Mouse (Mus musculus): ENCODE measurements at regions not wholly inside any gene's neighbourhood (a gene's known extent, or its start where the extent isn't known, plus 50 kb on each side); places are given as distances from the start of the nearest gene placed in this dataset.

DNA sequence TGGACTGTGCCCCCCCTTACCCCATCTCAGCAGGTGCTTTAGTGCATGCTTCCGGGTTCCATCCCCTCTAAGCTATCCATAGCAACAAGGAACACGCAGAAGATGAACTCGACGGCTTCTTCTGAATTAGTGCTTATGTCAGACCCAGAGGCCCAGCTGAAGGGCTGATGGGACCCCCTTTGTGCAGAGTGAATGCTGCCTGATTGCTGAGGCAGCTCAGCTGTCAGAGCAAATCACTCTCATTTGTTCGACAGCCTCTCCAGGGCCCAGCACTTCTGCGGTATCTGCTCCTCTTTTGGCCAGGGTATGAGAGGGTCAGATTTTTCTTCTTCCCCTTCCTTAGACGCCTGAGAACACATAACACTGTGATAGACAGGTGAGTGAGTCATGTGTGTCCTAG, 89.2 kb upstream of the Chd2 start:
- H3K9me3 ChIP-seq (ENCODE audit: control insufficient read depth, low read length) = no peaks in the 10 kb centered on the region
- H3K9ac ChIP-seq (ENCODE audit: low read depth, low read length, severe bottlenecking) = no peak overlapping the region
- no peak overlapping the region for H3K4me2 ChIP-seq (replicated peaks; ENCODE audit: low read depth, low read length, severe bottlenecking)
- H3K4me1 ChIP-seq (ENCODE audit: control insufficient read depth, insufficient read depth, low read length) = peaks cover 12% of the 10 kb centered on the region; the same call in 1 of the 2 replicates
- no peak overlapping the region for H3K27ac ChIP-seq (replicated peaks; ENCODE audit: low read depth, low read length)
- DNase-seq (ENCODE audit: low spot score) = no peak
- no peak overlapping the region for H3K4me3 ChIP-seq (replicated peaks; ENCODE audit: low read length)
- no peak for TF ChIP-seq POLR2A (IDR thresholded peaks at IDR 0.05; ENCODE audit: borderline replicate concordance, extremely low read depth, insufficient read depth, insufficient read length)
- ATAC-seq (ENCODE audit: low FRiP score, low read depth) = no peak
- H3K27me3 ChIP-seq (ENCODE audit: control insufficient read depth, insufficient read depth, low read length) = no peaks in the 10 kb centered on the region
- WGBS = 70% methylated on average over 7 of the region's 7 CpGs
- no peaks in the 10 kb centered on the region for H3K36me3 ChIP-seq (ENCODE audit: control insufficient read depth, insufficient read depth, low read length)

DNA sequence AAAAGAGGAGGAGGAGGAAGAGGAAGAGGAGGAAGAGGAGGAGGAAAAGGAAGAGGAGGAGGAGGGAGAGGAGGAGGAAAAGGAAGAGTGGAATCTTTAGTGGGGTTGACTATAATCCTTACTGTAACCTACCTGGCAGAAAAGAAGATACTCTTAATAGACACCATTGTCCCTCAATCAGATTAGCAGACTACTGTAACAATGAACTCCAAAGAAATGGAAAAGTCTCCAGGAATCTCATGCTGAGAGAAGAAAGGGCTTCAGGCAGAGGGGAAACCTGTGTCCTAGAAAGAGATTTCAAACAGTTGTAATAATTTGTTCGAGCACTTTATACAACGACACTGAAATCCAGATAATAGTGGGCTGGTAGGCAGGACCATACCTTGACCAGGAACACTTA, 87.6 kb upstream of the Chd2 start:
- DNase-seq (ENCODE audit: low spot score) (no peak), ATAC-seq (ENCODE audit: low FRiP score, low read depth) (no peak)
- Histone ChIP-seq H3K9me3 (ENCODE audit: control insufficient read depth, low read length) (no peaks in the 10 kb centered on the region), H3K4me2 (replicated peaks; ENCODE audit: low read depth, low read length, severe bottlenecking) (no peak overlapping the region), H3K4me3 (replicated peaks; ENCODE audit: low read length) (no peak overlapping the region), H3K27ac (replicated peaks; ENCODE audit: low read depth, low read length) (no peak overlapping the region), H3K36me3 (ENCODE audit: control insufficient read depth, insufficient read depth, low read length) (no peaks in the 10 kb centered on the region), H3K9ac (ENCODE audit: low read depth, low read length, severe bottlenecking) (no peak overlapping the region), H3K27me3 (ENCODE audit: control insufficient read depth, insufficient read depth, low read length) (no peaks in the 10 kb centered on the region), H3K4me1 (ENCODE audit: control insufficient read depth, insufficient read depth, low read length) (peaks cover 16% of the 10 kb centered on the region)
- TF ChIP-seq POLR2A (IDR thresholded peaks at IDR 0.05; ENCODE audit: borderline replicate concordance, extremely low read depth, insufficient read depth, insufficient read length) = no peak
- WGBS = 84% methylated on average over 2 of the region's 2 CpGs

DNA sequence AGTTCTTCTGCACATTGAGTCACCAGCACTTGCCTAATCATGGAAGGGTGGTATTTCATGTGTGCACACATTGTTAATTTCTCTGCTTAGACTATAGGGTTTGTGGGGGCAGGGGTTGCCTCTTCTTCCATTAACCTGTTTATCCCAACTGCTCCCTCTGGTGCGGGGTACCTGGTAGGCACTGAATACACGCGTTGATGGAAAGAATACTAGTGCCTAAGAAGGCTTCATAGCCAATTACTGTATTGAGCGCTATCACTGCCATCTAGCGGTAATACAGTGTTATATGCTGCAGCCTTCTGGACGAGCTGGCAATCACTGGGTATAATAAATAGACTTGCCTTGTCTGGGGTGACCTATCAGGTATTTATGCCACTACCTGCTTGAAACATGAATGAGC, 86.4 kb upstream of the Chd2 start:
- Histone ChIP-seq H3K27me3 (ENCODE audit: control insufficient read depth, insufficient read depth, low read length) (no peaks in the 10 kb centered on the region), H3K9ac (ENCODE audit: low read depth, low read length, severe bottlenecking) (no peak overlapping the region), H3K4me3 (replicated peaks; ENCODE audit: low read length) (no peak overlapping the region), H3K4me2 (replicated peaks; ENCODE audit: low read depth, low read length, severe bottlenecking) (no peak overlapping the region), H3K4me1 (ENCODE audit: control insufficient read depth, insufficient read depth, low read length) (peaks cover 16% of the 10 kb centered on the region), H3K9me3 (ENCODE audit: control insufficient read depth, low read length) (no peaks in the 10 kb centered on the region), H3K36me3 (ENCODE audit: control insufficient read depth, insufficient read depth, low read length) (no peaks in the 10 kb centered on the region), H3K27ac (replicated peaks; ENCODE audit: low read depth, low read length) (no peak overlapping the region)
- DNase-seq (ENCODE audit: low spot score) (peak; percentile 98), ATAC-seq (ENCODE audit: low FRiP score, low read depth) (peak; percentile 71)
- TF ChIP-seq POLR2A (IDR thresholded peaks at IDR 0.05; ENCODE audit: borderline replicate concordance, extremely low read depth, insufficient read depth, insufficient read length) = no peak
- 0% methylated on average over 6 of the region's 6 CpGs for WGBS

DNA sequence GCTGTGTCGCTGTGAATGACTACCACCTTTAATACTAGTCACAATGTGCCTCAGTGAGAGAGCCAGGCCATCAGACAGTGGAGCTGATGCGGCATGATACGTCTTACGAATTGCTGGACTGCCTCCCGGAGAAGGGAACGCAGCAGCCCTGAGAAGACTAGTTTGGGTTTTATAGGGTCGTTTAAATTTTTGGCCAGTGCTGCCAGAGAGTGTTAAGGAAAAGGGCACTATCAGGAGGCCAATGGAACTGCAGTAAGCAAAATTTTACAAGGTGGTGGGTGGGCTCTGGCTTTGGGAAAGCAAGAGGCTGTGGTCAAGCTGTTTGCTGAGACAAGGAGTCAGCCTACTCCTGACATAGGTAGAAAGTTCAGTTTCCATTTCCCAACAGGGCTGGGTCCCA, 84.7 kb upstream of the Chd2 start:
- Histone ChIP-seq H3K9ac (ENCODE audit: low read depth, low read length, severe bottlenecking) (no peak overlapping the region), H3K36me3 (ENCODE audit: control insufficient read depth, insufficient read depth, low read length) (no peaks in the 10 kb centered on the region), H3K27me3 (ENCODE audit: control insufficient read depth, insufficient read depth, low read length) (no peaks in the 10 kb centered on the region), H3K27ac (replicated peaks; ENCODE audit: low read depth, low read length) (0 out of 2 replicates have a peak overlapping the region, but pooled peaks have one; percentile 19), H3K4me3 (replicated peaks; ENCODE audit: low read length) (no peak overlapping the region), H3K9me3 (ENCODE audit: control insufficient read depth, low read length) (no peaks in the 10 kb centered on the region), H3K4me2 (replicated peaks; ENCODE audit: low read depth, low read length, severe bottlenecking) (peak overlapping the region; percentile 20; the same call in 1 of the 2 replicates), H3K4me1 (ENCODE audit: control insufficient read depth, insufficient read depth, low read length) (peaks cover 16% of the 10 kb centered on the region)
- WGBS = 21% methylated on average over 7 of the region's 7 CpGs
- ATAC-seq (ENCODE audit: low FRiP score, low read depth) (peak; percentile 70), DNase-seq (ENCODE audit: low spot score) (peak; percentile 76)
- no peak for TF ChIP-seq POLR2A (IDR thresholded peaks at IDR 0.05; ENCODE audit: borderline replicate concordance, extremely low read depth, insufficient read depth, insufficient read length)

DNA sequence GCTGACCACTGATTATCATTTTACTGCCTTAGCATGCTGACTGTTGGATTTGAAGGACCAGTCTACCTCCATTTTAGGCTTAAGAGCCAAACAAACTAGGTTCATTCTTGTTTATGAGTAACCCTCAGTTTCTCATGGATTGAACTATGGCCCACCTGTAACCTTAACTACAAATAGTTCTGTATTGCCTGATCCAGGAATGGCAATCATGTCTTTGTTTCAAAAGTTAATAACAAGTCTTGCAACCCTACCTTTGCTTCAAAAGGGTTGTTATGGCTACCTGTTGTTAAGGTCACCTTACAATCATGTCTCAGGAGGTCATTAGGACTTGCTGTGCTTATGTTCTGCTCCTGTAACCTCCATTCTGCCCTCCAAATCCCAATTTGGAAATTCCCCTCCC, 84.0 kb upstream of the Chd2 start:
- no peak for DNase-seq (ENCODE audit: low spot score)
- H3K27me3 ChIP-seq (ENCODE audit: control insufficient read depth, insufficient read depth, low read length) = no peaks in the 10 kb centered on the region
- no peak overlapping the region for H3K4me3 ChIP-seq (replicated peaks; ENCODE audit: low read length)
- H3K4me1 ChIP-seq (ENCODE audit: control insufficient read depth, insufficient read depth, low read length) = peaks cover 16% of the 10 kb centered on the region
- H3K4me2 ChIP-seq (replicated peaks; ENCODE audit: low read depth, low read length, severe bottlenecking) = no peak overlapping the region
- no peak for TF ChIP-seq POLR2A (IDR thresholded peaks at IDR 0.05; ENCODE audit: borderline replicate concordance, extremely low read depth, insufficient read depth, insufficient read length)
- no peaks in the 10 kb centered on the region for H3K36me3 ChIP-seq (ENCODE audit: control insufficient read depth, insufficient read depth, low read length)
- no peak for ATAC-seq (ENCODE audit: low FRiP score, low read depth)
- H3K9me3 ChIP-seq (ENCODE audit: control insufficient read depth, low read length) = no peaks in the 10 kb centered on the region
- 0 out of 2 replicates have a peak overlapping the region, but pooled peaks have one; percentile 19 for H3K27ac ChIP-seq (replicated peaks; ENCODE audit: low read depth, low read length)
- no peak overlapping the region for H3K9ac ChIP-seq (ENCODE audit: low read depth, low read length, severe bottlenecking)

DNA sequence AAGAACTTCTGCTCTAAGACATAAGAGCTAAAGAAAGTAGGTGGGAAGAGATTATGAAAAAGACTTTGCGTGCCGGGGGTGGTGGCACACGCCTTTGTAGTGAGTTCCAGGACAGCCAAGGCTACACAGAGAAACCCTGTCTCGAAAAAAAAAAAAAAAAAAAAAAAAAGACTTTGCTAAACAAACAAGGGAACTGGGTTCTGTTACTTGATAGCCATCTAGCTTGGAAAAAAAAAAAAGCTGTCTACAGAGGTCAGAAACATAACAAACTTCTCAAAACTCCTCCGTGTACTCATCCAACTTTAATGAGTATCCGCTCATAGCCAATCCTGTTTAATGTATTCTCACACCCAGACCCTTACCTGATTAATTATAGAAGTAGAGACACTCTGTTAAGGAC, 83.4 kb upstream of the Chd2 start:
- no peak overlapping the region for H3K27ac ChIP-seq (replicated peaks; ENCODE audit: low read depth, low read length)
- no peak for TF ChIP-seq POLR2A (IDR thresholded peaks at IDR 0.05; ENCODE audit: borderline replicate concordance, extremely low read depth, insufficient read depth, insufficient read length)
- no peak for DNase-seq (ENCODE audit: low spot score)
- H3K9ac ChIP-seq (ENCODE audit: low read depth, low read length, severe bottlenecking) = no peak overlapping the region
- peaks cover 16% of the 10 kb centered on the region for H3K4me1 ChIP-seq (ENCODE audit: control insufficient read depth, insufficient read depth, low read length)
- no peak overlapping the region for H3K4me2 ChIP-seq (replicated peaks; ENCODE audit: low read depth, low read length, severe bottlenecking)
- no peaks in the 10 kb centered on the region for H3K9me3 ChIP-seq (ENCODE audit: control insufficient read depth, low read length)
- H3K27me3 ChIP-seq (ENCODE audit: control insufficient read depth, insufficient read depth, low read length) = no peaks in the 10 kb centered on the region
- H3K36me3 ChIP-seq (ENCODE audit: control insufficient read depth, insufficient read depth, low read length) = no peaks in the 10 kb centered on the region
- WGBS = 63% methylated on average over 6 of the region's 6 CpGs
- ATAC-seq (ENCODE audit: low FRiP score, low read depth) = no peak
- H3K4me3 ChIP-seq (replicated peaks; ENCODE audit: low read length) = no peak overlapping the region
